Mouse (Mus musculus): ENCODE data around the gene Adgrv1. TPM values are rescaled to one million over a fixed set of nuclear protein-coding genes. Genes with fewer than 3 reads are reported as not detected.

Gene Adgrv1
- polyA plus RNA-seq, 1 experiment from 2014 or later, result 11.5 TPM

- H3K27me3 ChIP-seq (replicated peaks; ENCODE audit: control insufficient read depth, insufficient read depth, low read length), result no peaks in the 10 kb centered on the region
- ATAC-seq, result no peak
Observed at GRCm38 (mm10) chr13:81402191-81402590, 230.8 kb downstream of the Adgrv1 start.

GRCm38 (mm10) chr13:81401742-81402141, 231.2 kb downstream of the Adgrv1 start:
- Histone ChIP-seq H3K4me3 (replicated peaks; ENCODE audit: low read length) (no peak overlapping the region), H3K27ac (ENCODE audit: low read length) (no peak overlapping the region), H3K36me3 (ENCODE audit: control insufficient read depth, insufficient read depth) (no peaks in the 10 kb centered on the region), H3K9ac (replicated peaks; ENCODE audit: low read depth, low read length) (no peak overlapping the region), H3K4me2 (ENCODE audit: low read length) (no peak overlapping the region), H3K9me3 (ENCODE audit: control insufficient read depth, low read length) (no peaks in the 10 kb centered on the region), H3K4me1 (replicated peaks; ENCODE audit: control insufficient read depth, insufficient read depth, low read length) (no peaks in the 10 kb centered on the region), H3K27me3 (replicated peaks; ENCODE audit: control insufficient read depth, insufficient read depth, low read length) (no peaks in the 10 kb centered on the region)
- WGBS, result 98% methylated on average over 1 of the region's 1 CpGs
- ATAC-seq, result no peak

More at GRCm38 (mm10) chr13:81402191-81402590, 230.8 kb downstream of the Adgrv1 start:
- 33% methylated on average over 2 of the region's 2 CpGs for WGBS
- Histone ChIP-seq H3K9me3 (ENCODE audit: control insufficient read depth, low read length) (no peaks in the 10 kb centered on the region), H3K9ac (replicated peaks; ENCODE audit: low read depth, low read length) (no peak overlapping the region), H3K27ac (ENCODE audit: low read length) (no peak overlapping the region), H3K36me3 (ENCODE audit: control insufficient read depth, insufficient read depth) (no peaks in the 10 kb centered on the region), H3K4me1 (replicated peaks; ENCODE audit: control insufficient read depth, insufficient read depth, low read length) (no peaks in the 10 kb centered on the region), H3K4me3 (replicated peaks; ENCODE audit: low read length) (no peak overlapping the region), H3K4me2 (ENCODE audit: low read length) (no peak overlapping the region)

GRCm38 (mm10) chr13:81385597-81386362, 247.2 kb downstream of the Adgrv1 start:
- H3K9me3 ChIP-seq (ENCODE audit: control insufficient read depth, low read length), result no peaks in the 10 kb centered on the region
- H3K27ac ChIP-seq (ENCODE audit: low read length), result no peak overlapping the region
- H3K4me1 ChIP-seq (replicated peaks; ENCODE audit: control insufficient read depth, insufficient read depth, low read length), result no peaks in the 10 kb centered on the region
- no peak overlapping the region for H3K9ac ChIP-seq (replicated peaks; ENCODE audit: low read depth, low read length)
- no peaks in the 10 kb centered on the region for H3K27me3 ChIP-seq (replicated peaks; ENCODE audit: control insufficient read depth, insufficient read depth, low read length)
- no peak for ATAC-seq
- H3K4me2 ChIP-seq (ENCODE audit: low read length), result no peak overlapping the region
- H3K4me3 ChIP-seq (replicated peaks; ENCODE audit: low read length), result no peak overlapping the region
- H3K36me3 ChIP-seq (ENCODE audit: control insufficient read depth, insufficient read depth), result no peaks in the 10 kb centered on the region
- 79% methylated on average over 4 of the region's 4 CpGs for WGBS

DNA sequence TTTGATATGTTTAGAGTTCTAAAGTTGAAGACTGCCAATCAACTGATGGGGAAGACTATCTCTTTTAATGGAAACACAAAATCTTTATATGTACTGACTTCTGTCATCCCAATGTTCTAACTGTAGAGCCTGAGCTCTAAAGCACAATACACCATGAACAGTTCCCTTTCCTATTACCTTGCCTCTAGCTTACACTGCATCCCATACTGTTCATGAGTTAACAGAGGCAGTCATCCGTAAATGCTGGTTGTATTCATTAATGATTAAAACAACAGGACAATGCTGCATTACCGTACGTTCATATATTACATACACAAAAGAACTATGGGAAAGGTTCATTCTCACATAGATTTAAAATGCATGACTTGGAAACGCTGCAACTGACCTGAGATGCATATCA, 251.1 kb downstream of the Adgrv1 start:
- no peak for ATAC-seq
- WGBS, result 74% methylated on average over 4 of the region's 4 CpGs
- no peaks in the 10 kb centered on the region for H3K9me3 ChIP-seq (ENCODE audit: control insufficient read depth, low read length)
- no peaks in the 10 kb centered on the region for H3K36me3 ChIP-seq (ENCODE audit: control insufficient read depth, insufficient read depth)
- no peak overlapping the region for H3K4me2 ChIP-seq (ENCODE audit: low read length)
- no peak overlapping the region for H3K4me3 ChIP-seq (replicated peaks; ENCODE audit: low read length)
- no peak overlapping the region for H3K27ac ChIP-seq (ENCODE audit: low read length)
- no peak overlapping the region for H3K9ac ChIP-seq (replicated peaks; ENCODE audit: low read depth, low read length)
- no peaks in the 10 kb centered on the region for H3K27me3 ChIP-seq (replicated peaks; ENCODE audit: control insufficient read depth, insufficient read depth, low read length)
- H3K4me1 ChIP-seq (replicated peaks; ENCODE audit: control insufficient read depth, insufficient read depth, low read length), result no peaks in the 10 kb centered on the region

DNA sequence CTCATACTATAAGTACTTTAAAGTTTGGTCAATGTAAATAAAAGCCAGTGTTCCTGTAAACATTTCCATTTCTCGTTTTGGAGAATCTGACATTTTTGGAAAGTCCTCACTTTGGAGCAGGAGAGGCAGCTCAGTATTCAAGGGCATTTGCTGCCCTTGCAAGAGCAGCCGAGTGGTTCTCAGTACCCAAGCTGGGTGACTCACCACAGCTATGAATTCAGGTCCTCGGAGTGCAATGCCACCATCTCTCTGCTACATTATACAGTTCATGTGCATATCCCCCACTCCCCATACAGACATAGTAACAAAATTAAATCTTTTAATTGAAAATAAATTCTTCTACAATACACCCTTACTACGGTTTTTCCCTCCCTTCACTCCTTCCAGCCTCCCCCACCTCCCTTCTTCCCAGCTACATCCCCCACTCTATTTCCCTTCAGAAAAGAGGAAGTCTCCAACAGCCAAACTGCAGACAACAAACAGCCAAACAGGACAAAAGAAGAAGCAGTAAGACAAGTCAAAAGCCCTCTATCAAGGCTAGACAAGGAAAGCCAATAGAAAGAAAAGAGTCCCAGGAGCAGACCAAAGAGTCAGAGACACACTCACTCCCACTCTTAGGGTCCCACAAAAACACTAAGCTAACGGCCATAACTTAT, 262.0 kb downstream of the Adgrv1 start:
- Histone ChIP-seq H3K27me3 (replicated peaks; ENCODE audit: control insufficient read depth, insufficient read depth, low read length) (no peaks in the 10 kb centered on the region), H3K4me1 (replicated peaks; ENCODE audit: control insufficient read depth, insufficient read depth, low read length) (no peaks in the 10 kb centered on the region), H3K9ac (replicated peaks; ENCODE audit: low read depth, low read length) (no peak overlapping the region), H3K4me3 (replicated peaks; ENCODE audit: low read length) (no peak overlapping the region), H3K9me3 (ENCODE audit: control insufficient read depth, low read length) (no peaks in the 10 kb centered on the region), H3K27ac (ENCODE audit: low read length) (no peak overlapping the region), H3K4me2 (ENCODE audit: low read length) (no peak overlapping the region), H3K36me3 (ENCODE audit: control insufficient read depth, insufficient read depth) (no peaks in the 10 kb centered on the region)
- 87% methylated on average over 5 of the region's 5 CpGs for WGBS
- ATAC-seq, result no peak

DNA sequence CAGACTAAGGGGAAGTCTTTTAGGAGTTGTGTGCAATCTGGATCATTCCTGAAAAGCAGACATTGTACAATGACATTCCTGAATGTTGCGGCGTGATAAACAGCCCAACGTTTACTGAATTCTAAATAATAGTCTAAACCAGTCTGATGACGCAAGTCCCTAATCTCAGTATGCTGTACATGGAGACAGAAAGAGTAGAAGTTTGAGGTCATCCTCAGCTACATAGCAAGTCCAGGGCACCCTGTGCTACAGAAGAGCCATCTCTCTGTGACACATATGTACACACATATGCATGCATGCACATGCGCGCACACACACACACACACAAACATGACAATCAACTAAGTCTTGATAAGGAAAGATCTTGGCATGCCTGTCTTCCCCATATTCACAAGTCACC, 262.8 kb downstream of the Adgrv1 start:
- WGBS, result 91% methylated on average over 6 of the region's 6 CpGs
- Histone ChIP-seq H3K4me3 (replicated peaks; ENCODE audit: low read length) (no peak overlapping the region), H3K9me3 (ENCODE audit: control insufficient read depth, low read length) (no peaks in the 10 kb centered on the region), H3K36me3 (ENCODE audit: control insufficient read depth, insufficient read depth) (no peaks in the 10 kb centered on the region), H3K27me3 (replicated peaks; ENCODE audit: control insufficient read depth, insufficient read depth, low read length) (no peaks in the 10 kb centered on the region), H3K4me1 (replicated peaks; ENCODE audit: control insufficient read depth, insufficient read depth, low read length) (no peaks in the 10 kb centered on the region), H3K9ac (replicated peaks; ENCODE audit: low read depth, low read length) (no peak overlapping the region), H3K27ac (ENCODE audit: low read length) (no peak overlapping the region), H3K4me2 (ENCODE audit: low read length) (no peak overlapping the region)
- no peak for ATAC-seq

DNA sequence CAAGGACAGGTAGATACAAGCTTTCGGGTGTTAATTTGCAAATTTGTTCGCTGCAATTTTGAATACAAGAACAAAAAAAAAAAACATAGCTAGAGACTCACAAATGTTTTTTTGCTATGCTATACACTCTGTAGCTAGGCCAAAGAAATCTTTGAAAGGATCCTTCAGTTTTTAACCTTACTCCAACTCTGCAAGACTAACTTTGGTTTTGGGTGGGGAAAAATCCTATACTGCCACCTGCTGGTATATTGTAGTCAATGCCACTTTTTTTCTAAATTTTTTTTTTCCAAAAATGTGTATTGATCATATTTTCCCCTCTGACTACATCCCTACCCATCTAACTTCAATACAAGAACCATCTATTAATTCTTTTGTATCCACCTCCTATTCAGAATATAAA, 263.4 kb downstream of the Adgrv1 start:
- H3K4me2 ChIP-seq (ENCODE audit: low read length), result no peak overlapping the region
- no peaks in the 10 kb centered on the region for H3K36me3 ChIP-seq (ENCODE audit: control insufficient read depth, insufficient read depth)
- 0 out of 2 replicates have a peak, but pooled peaks have one; percentile 47 for ATAC-seq
- no peak overlapping the region for H3K27ac ChIP-seq (ENCODE audit: low read length)
- no peak overlapping the region for H3K4me3 ChIP-seq (replicated peaks; ENCODE audit: low read length)
- 96% methylated on average over 2 of the region's 2 CpGs for WGBS
- H3K27me3 ChIP-seq (replicated peaks; ENCODE audit: control insufficient read depth, insufficient read depth, low read length), result no peaks in the 10 kb centered on the region
- H3K4me1 ChIP-seq (replicated peaks; ENCODE audit: control insufficient read depth, insufficient read depth, low read length), result no peaks in the 10 kb centered on the region
- no peak overlapping the region for H3K9ac ChIP-seq (replicated peaks; ENCODE audit: low read depth, low read length)
- no peaks in the 10 kb centered on the region for H3K9me3 ChIP-seq (ENCODE audit: control insufficient read depth, low read length)

DNA sequence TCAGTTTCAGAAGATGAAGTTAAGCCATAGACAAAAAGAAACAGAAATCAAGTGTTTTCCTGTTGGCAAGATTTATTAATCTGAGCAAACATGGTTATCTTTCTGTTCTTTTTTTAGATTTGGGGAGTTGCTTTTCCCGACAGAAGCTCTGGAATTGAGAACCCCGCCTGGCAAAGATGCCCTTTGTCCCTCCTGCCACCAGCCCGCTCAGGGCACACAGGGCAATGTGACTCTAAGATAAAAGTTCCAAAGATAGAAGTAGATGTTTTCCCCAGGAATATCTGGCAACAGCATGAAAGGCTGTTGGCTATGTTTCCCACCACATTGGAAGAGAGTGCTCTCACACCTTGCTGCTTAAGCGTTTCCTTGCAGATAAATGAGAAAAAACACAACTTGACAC, 264.0 kb downstream of the Adgrv1 start:
- no peak for ATAC-seq
- no peak overlapping the region for H3K4me3 ChIP-seq (replicated peaks; ENCODE audit: low read length)
- no peak overlapping the region for H3K9ac ChIP-seq (replicated peaks; ENCODE audit: low read depth, low read length)
- H3K27ac ChIP-seq (ENCODE audit: low read length), result no peak overlapping the region
- H3K4me1 ChIP-seq (replicated peaks; ENCODE audit: control insufficient read depth, insufficient read depth, low read length), result no peaks in the 10 kb centered on the region
- no peaks in the 10 kb centered on the region for H3K9me3 ChIP-seq (ENCODE audit: control insufficient read depth, low read length)
- no peaks in the 10 kb centered on the region for H3K36me3 ChIP-seq (ENCODE audit: control insufficient read depth, insufficient read depth)
- no peaks in the 10 kb centered on the region for H3K27me3 ChIP-seq (replicated peaks; ENCODE audit: control insufficient read depth, insufficient read depth, low read length)
- WGBS, result 89% methylated on average over 4 of the region's 4 CpGs
- H3K4me2 ChIP-seq (ENCODE audit: low read length), result no peak overlapping the region

GRCm38 (mm10) chr13:81367681-81368376, 265.1 kb downstream of the Adgrv1 start:
- Histone ChIP-seq H3K4me2 (ENCODE audit: low read length) (no peak overlapping the region), H3K9ac (replicated peaks; ENCODE audit: low read depth, low read length) (no peak overlapping the region), H3K36me3 (ENCODE audit: control insufficient read depth, insufficient read depth) (no peaks in the 10 kb centered on the region), H3K9me3 (ENCODE audit: control insufficient read depth, low read length) (no peaks in the 10 kb centered on the region), H3K4me1 (replicated peaks; ENCODE audit: control insufficient read depth, insufficient read depth, low read length) (no peaks in the 10 kb centered on the region), H3K4me3 (replicated peaks; ENCODE audit: low read length) (no peak overlapping the region), H3K27ac (ENCODE audit: low read length) (no peak overlapping the region), H3K27me3 (replicated peaks; ENCODE audit: control insufficient read depth, insufficient read depth, low read length) (no peaks in the 10 kb centered on the region)
- WGBS, result 85% methylated on average over 4 of the region's 4 CpGs
- ATAC-seq, result no peak
